Mouse (Mus musculus) cerebellum, postnatal 25 days (tissue): ENCODE measurements around the gene Sgip1.

Experiments used
- DNase-seq, 2 experiments: peaks; one replicate each; pipeline ENCODE4 v3.0.0; 2021; ENCODE audit warnings: mixed read lengths in 2 of 2

Gene Sgip1

GRCm38 (mm10) chr4:102900166-102900565 lies 159.1 kb downstream of the Sgip1 start:
- DNase-seq = no peak

GRCm38 (mm10) chr4:102907843-102908427 lies 166.8 kb downstream of the Sgip1 start:
- DNase-seq = no peak

GRCm38 (mm10) chr4:102910191-102910590 lies 169.1 kb downstream of the Sgip1 start:
- no peak for DNase-seq

DNA sequence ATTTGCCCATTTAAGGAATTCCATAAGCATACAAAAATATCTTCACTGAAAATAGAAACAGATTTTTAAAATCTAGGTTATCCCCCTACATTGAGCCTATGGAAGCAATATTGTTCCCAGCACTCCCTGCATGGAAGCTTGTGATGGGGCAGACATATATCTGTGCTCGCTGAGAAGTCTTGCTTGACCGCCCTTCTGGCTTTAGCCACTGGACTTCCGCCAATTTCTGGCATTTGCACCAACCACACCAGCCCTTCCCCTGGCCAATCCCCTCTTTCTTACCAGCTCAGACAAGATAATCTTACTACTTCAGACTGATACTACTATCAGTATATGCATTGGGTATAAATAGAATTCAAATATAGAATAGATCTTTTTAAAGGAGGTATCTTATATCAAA lies 172.1 kb downstream of the Sgip1 start:
- DNase-seq = peak in 1 of 2 experiments; percentile 40

GRCm38 (mm10) chr4:102913700-102914327 lies 172.7 kb downstream of the Sgip1 start:
- DNase-seq = no peak

DNA sequence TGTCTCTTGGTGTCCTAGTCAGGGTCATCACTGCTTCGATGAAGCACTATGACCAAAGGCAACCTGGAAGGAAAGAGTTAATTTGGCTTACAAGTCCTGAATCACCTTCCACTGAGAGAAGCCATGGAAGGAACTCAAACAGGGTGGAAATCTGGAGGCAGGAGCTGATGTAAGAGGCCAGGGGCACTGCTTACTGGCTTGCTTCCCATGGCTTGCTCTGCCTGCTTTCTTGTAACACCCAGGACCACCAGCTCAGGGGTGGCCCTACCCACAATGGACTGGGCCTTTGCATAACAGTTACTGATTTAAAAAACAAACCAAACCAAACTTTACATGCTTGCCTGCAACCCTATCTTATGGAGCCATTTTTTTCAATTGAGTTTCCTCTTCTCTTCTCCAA lies 177.1 kb downstream of the Sgip1 start:
- no peak for DNase-seq

DNA sequence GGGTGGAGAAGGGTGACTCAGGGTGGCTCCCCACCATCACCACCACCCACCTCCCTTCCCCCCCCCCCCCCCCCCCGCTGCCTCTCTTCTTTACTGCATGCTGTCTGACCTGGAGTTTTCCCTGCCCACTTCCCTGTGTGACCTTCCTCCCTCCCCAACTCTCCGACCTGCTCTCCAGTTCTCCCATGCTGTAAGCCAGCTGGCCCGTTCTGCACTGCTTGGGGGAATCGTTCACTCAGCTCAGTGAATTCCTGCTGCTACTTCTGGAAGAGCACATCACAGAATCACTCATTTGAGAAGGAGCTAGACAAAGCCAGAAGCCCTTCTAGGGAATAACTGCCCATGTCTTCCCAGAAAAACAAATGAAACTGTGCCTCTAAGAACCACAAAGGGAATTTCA lies 188.4 kb downstream of the Sgip1 start:
- peak in 1 of 2 experiments; percentile 23 for DNase-seq

DNA sequence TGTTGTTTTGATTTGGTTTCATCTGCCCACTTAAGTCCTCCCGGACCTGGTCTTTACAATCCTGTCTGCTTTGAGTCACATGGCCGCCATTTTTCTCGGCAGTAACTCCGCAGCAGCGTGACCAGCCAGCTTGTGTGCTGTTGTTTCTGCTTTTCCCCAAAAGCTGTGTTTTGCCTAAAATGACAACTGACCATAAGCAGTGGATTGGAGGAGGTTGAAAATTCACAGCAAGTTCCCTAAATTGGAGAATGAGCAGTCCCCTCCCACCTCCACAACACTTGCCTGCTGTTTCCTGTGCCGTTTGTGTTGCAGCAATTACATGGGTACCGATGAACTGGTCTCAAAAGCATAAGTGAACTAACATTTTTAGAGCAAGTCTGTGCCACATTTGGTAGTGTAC lies 189.6 kb downstream of the Sgip1 start:
- DNase-seq = no peak

GRCm38 (mm10) chr4:102940266-102940665 lies 199.2 kb downstream of the Sgip1 start:
- no peak for DNase-seq

GRCm38 (mm10) chr4:102940738-102941137 lies 199.6 kb downstream of the Sgip1 start:
- no peak for DNase-seq

- no peak for DNase-seq
Measured at GRCm38 (mm10) chr4:102944325-102944724, 203.2 kb downstream of the Sgip1 start.

DNA sequence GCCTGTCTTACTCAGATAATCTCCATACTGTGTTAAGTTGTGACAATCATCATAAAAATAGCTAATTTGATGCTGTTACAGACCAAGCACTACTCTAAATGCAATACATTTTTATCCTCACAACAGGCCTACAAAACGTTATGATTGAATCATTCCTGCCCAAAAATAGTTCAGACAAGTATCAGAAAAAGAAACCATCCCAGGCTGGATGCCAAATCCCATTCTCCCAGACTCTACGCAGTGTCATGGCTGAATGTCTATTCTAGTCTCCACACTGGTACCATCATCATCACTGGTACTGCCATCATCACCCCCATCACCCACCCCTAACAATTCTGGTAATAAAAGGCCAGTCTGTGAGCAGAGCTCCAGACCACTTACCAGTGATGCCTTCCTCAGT lies 211.4 kb downstream of the Sgip1 start:
- no peak for DNase-seq

DNA sequence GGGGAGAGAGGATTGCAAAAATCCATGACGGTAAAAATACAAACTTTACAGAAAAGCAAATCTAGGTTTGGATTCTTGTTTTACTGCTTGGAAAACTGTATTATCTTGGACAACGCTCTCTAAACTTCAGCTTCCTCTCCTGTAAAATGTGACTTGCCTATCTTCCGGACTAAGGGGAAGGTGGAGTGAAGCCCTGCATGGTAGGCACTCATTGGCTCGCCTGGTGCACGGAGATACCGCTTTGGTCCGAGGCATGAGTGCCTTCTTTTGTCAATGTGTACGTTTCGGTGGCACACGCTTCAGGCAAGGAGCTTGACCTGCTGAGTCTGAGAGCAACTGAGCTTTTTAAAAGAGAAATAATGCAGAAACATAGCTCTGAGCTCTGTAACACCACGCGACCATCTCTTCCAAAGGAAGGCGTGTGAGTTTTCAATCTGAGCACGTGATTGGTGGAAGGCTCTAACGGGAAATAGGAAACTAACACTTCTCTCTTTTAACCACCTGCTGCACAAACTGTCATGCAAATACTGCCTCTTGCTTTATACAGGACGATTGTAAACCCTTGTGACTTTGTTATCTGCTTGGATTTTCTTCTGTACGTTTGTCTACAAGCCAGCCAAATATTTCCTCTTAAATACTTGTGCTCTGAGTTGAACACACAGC lies 214.3 kb downstream of the Sgip1 start:
- no peak for DNase-seq

- DNase-seq = no peak
Measured at GRCm38 (mm10) chr4:102959409-102959808, 218.3 kb downstream of the Sgip1 start.

- no peak for DNase-seq
Measured at GRCm38 (mm10) chr4:102964174-102964573, 223.1 kb downstream of the Sgip1 start.

GRCm38 (mm10) chr4:102967811-102968210 lies 226.7 kb downstream of the Sgip1 start:
- no peak for DNase-seq

DNA sequence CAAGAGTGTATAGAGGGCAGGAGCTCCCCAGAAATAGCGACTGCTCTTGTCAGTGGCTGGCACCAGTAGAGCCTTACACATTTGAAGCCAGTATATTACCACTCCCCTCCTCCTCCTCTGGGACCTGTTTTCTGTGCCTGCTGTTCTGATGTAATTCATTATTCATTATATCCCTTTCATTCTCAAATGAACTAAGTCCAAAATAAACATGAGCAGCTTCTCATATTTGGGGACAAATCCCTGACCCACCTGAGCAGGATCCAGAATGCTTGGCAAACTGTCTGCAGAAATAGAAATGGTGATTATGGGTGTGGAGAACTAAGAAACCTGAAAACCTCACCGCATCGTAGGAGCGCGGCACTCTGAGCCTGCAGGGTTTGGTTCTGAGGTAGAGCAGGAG lies 228.5 kb downstream of the Sgip1 start:
- DNase-seq = no peak

DNA sequence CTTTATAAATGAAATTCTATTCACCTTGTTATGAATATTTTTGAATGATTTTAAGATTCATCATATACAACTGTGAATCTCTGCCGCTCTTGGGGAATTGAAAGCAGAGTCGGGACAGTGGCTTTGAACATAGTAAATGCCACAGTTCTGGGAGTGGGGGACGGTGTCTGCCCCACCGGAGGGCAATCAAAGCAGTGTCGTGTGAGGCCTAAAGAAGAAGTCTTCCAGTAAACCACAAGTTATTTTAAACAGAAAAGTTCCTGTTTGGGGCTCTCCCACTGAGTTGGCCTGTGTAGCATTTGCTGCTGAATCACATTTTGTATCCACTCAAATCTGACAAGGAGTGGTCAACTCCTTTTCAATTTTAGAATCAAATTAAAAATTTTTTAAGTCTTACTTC lies 230.1 kb downstream of the Sgip1 start:
- no peak for DNase-seq

DNA sequence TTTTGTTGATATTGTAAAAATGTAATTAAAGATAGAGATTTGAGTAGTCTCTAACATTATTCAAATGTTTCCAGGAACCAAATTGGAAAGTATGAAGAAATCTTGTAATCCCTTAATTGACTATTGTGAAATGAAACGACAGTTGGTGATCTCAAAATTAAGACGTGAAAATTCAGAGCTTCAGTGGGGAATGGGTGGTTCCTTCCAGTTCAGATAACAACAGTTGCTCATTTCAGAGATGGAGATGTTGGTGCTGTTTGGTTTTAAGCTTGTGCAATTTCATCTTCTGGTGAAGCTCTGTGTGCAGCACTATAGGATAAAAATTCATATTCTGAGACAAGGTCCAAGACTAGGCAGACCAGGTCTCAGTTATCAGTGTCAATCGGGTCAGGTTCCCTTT lies 231.0 kb downstream of the Sgip1 start:
- DNase-seq = no peak

- DNase-seq = no peak
Measured at GRCm38 (mm10) chr4:102974172-102974571, 233.1 kb downstream of the Sgip1 start.

DNA sequence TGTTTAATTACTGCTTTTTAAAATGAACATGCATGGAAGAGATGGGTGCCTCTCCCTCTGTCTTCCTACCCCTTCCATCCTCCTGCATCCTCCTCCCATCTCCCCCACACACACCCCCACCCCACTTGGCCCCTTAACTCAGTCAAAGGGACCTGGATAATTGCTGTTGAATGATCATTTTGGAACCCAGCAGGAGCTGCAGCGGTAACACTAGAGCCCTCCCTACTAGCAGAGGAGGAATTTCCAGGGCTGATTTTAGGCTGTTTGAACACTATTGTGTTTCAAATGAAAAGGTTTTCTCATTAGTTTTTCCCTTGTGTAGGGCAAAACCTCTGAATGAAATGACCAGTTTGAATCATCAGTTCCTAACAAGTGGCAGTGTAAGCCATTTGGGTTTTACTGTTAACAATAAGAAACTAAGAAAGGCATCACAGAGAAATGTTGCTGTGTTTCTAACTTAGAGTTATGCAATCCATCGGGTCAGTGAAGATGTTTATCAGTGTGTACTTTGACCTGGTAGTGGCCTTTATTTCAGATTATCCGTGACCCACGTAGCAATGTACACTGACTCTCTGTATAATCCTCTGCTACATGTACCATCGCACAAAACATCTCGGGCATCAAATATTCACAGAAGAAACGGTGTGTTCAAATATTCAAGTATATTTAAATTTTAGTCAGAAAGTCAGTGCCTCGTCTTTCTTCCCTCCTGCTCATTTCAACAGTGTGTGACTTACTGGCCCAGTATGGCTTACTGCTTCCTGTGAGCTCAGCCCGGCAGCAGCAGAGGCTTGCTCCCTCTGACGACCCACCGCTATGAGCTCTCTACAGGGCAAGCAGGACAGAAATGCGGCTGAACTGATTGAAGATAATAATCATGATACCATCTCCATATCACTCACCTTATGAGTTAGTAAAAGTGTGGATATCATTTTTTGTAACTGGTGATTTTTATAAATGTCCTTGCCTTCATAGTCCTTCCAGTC lies 235.5 kb downstream of the Sgip1 start:
- DNase-seq = no peak

DNA sequence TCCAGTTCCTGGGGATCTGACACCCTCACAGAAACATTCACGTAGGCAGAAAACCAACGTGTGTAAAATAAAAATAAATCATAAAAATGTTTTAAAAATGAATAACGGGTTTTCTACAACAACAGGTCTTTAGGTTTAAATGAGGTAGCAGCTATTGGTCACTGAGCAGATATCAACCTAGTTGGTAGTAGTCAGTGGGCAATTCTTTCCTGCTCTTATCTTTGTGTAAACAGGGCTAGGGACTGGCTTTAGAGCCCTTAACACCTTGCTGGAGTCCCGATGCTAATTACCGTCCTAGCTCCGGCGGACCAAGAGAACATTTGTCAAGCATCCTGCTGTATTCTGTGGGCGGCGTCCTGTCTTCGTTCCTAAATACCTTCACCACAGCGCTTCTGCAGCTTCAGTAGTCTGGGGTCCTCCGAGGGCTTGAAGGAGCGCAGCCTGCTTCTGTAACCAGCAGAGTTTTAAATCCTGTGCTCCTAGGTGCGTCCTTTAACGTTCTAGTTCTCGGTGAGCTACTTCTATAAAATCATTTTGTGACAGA lies 236.8 kb downstream of the Sgip1 start:
- no peak for DNase-seq

GRCm38 (mm10) chr4:102978440-102978839 lies 237.3 kb downstream of the Sgip1 start, which contains the start of gene Tctex1d1:
Gene Tctex1d1, plus strand, starts transcription at chr4:102978606.
- DNase-seq = peak; percentile 22 to 32
